Mouse (Mus musculus): ENCODE data around the gene Akt2. TPM values are rescaled to one million over a fixed set of nuclear protein-coding genes. Genes with fewer than 3 reads are reported as not detected.
A peak's percentile ranks its signal among the peaks of the same experiment; 100 is the strongest.

The Akt2 gene
- polyA plus RNA-seq, 1 experiment from 2014 or later = 98.8 TPM

GRCm38 (mm10) chr7:27605499-27606285, 14.3 kb downstream of the Akt2 start:
- no peak overlapping the region for H3K4me3 ChIP-seq (replicated peaks)
- H3K4me2 ChIP-seq = no peak overlapping the region
- 0 out of 2 replicates have a peak overlapping the region, but pooled peaks have one; percentile 31 for H3K9ac ChIP-seq (replicated peaks)
- ATAC-seq (ENCODE audit: insufficient number of reproducible peaks, insufficient read depth, low FRiP score, low TSS enrichment, low read depth) = no peak; the same call in 1 of the 2 replicates
- H3K36me3 ChIP-seq = peaks cover 27% of the 10 kb centered on the region
- 46% methylated on average over 9 of the region's 9 CpGs for WGBS
- H3K27ac ChIP-seq = peak overlapping the region; percentile 77
- peaks cover 48% of the 10 kb centered on the region for H3K4me1 ChIP-seq (replicated peaks)
- H3K27me3 ChIP-seq = no peaks in the 10 kb centered on the region
- no peaks in the 10 kb centered on the region for H3K9me3 ChIP-seq

DNA sequence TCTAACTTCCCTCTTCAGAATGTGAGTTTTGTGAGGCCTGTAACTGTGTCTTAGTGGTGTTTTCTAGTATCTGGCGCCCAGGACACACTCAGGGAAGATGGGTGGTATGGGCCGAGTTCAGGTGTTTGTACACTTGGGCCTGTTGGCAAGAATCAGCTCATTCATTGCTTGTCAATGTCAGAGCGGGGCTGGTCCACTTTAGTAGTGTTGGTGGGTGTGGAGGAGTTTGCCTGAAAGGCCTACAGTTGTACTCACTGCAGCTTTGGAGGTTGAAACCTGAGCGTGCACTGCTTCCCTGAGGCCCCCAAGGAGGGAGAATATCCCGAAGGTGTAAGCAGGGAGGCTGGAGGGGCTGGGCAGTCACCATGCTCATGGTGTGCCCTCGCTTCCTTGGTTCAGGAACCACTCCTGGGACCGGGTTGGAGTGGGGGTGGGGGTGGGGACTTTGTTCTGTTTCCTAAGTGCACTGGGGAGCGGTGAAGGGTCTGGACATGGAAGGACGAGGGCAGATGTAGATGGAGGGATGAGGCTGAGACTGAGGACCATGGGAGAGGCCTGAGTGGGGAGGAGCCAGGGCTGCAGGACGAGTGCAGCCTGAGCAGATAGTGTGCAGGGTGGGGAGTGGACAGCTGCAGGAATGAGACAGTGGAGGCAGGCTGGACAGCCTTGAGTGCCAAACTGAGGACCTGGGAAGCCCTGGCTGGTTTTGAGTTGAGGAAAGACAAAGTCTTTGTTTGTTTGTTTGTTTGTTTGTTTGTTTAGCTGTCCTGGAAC, 15.3 kb downstream of the Akt2 start:
- H3K4me1 ChIP-seq (replicated peaks) = peaks cover 39% of the 10 kb centered on the region
- H3K4me3 ChIP-seq (replicated peaks) = no peak overlapping the region
- H3K9me3 ChIP-seq = no peaks in the 10 kb centered on the region
- H3K36me3 ChIP-seq = peaks cover 34% of the 10 kb centered on the region
- H3K4me2 ChIP-seq = no peak overlapping the region; the same call in 1 of the 2 replicates
- H3K9ac ChIP-seq (replicated peaks) = 0 out of 2 replicates have a peak overlapping the region, but pooled peaks have one; percentile 18
- ATAC-seq (ENCODE audit: insufficient number of reproducible peaks, insufficient read depth, low FRiP score, low TSS enrichment, low read depth) = peak; percentile 52; the same call in 1 of the 2 replicates
- 57% methylated on average over 10 of the region's 10 CpGs for WGBS
- no peaks in the 10 kb centered on the region for H3K27me3 ChIP-seq
- peak overlapping the region; percentile 77 for H3K27ac ChIP-seq

DNA sequence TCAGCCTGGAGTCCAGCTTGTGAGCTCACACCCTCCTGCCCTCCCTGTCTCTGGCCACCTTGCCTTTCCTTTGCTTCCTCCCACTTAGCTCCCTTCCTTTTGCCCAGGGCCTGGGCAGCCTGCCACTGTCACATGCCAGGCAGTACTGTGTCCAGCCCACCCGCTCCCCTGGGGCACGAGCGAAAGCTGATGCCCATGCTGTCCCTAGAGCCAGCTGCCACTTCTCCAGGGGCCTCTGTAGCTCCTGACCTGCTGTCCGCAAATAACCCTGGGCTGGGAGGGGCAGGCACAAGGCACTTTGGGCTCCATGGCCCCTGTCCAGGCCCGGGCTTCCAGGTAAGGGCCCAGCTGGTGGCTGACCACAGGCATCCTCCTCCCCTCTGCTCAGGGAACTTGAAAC, 16.2 kb downstream of the Akt2 start:
- Histone ChIP-seq H3K36me3 (peaks cover 34% of the 10 kb centered on the region), H3K4me1 (replicated peaks) (peaks cover 35% of the 10 kb centered on the region), H3K4me2 (no peak overlapping the region), H3K27ac (peak overlapping the region; percentile 77), H3K9ac (replicated peaks) (no peak overlapping the region; the same call in 1 of the 2 replicates), H3K4me3 (replicated peaks) (no peak overlapping the region), H3K27me3 (no peaks in the 10 kb centered on the region), H3K9me3 (no peaks in the 10 kb centered on the region)
- 69% methylated on average over 5 of the region's 5 CpGs for WGBS
- ATAC-seq (ENCODE audit: insufficient number of reproducible peaks, insufficient read depth, low FRiP score, low TSS enrichment, low read depth) = no peak

GRCm38 (mm10) chr7:27608130-27608529, 16.8 kb downstream of the Akt2 start:
- no peak overlapping the region for H3K4me2 ChIP-seq
- ATAC-seq (ENCODE audit: insufficient number of reproducible peaks, insufficient read depth, low FRiP score, low TSS enrichment, low read depth) = no peak
- H3K9ac ChIP-seq (replicated peaks) = no peak overlapping the region
- peaks cover 35% of the 10 kb centered on the region for H3K4me1 ChIP-seq (replicated peaks)
- H3K4me3 ChIP-seq (replicated peaks) = no peak overlapping the region
- no peaks in the 10 kb centered on the region for H3K9me3 ChIP-seq
- peak overlapping the region; percentile 77; the same call in 1 of the 2 replicates for H3K27ac ChIP-seq
- 90% methylated on average over 3 of the region's 3 CpGs for WGBS
- no peaks in the 10 kb centered on the region for H3K27me3 ChIP-seq
- peaks cover 34% of the 10 kb centered on the region for H3K36me3 ChIP-seq

DNA sequence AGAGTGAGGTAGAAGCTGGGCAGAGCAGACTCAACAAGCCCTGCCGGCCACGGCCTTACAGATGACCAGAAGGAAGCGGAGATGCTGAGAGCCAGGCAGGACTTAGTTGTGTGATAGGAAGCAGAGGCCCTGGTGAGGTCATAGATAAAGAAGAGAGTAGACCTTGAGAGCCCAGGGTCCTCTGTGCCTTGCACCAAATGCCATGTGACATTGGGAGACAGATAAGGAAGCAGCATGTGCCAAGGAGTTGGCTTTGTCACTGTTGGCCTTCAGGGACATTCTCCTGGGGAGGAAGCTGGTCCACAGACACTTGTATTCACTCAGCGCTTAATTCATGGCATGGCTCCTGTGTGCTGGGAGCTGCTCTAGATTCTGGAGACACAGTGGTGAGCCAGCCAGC, 17.9 kb downstream of the Akt2 start:
- Histone ChIP-seq H3K36me3 (peaks cover 34% of the 10 kb centered on the region), H3K9ac (replicated peaks) (no peak overlapping the region), H3K4me1 (replicated peaks) (peaks cover 35% of the 10 kb centered on the region), H3K9me3 (no peaks in the 10 kb centered on the region), H3K4me3 (replicated peaks) (no peak overlapping the region), H3K27me3 (no peaks in the 10 kb centered on the region), H3K4me2 (no peak overlapping the region), H3K27ac (no peak overlapping the region)
- WGBS = 92% methylated on average over 4 of the region's 4 CpGs
- ATAC-seq (ENCODE audit: insufficient number of reproducible peaks, insufficient read depth, low FRiP score, low TSS enrichment, low read depth) = no peak

DNA sequence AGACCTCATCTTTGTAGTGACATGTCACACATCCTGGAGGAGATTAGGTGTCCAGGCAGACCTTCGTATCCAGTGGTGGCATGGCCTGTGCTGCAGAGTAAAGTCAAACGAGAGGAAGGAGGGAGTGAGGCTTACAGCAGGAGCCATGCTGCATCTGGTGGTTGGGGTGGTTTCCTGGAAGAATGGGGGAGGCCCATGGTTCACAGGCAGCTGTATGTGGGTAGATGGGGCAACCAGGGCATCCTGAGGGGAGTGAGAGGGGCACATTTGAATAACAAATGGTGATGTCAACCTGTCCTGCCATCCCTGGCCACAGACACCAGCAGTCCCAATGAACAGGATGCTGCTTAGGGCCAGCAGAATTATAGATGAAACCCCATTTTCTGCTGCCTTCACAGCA, 18.3 kb downstream of the Akt2 start:
- WGBS = 82% methylated on average over 2 of the region's 2 CpGs

GRCm38 (mm10) chr7:27610370-27610769, 19.0 kb downstream of the Akt2 start:
- WGBS = 95% methylated on average over 3 of the region's 3 CpGs
- Histone ChIP-seq H3K9ac (replicated peaks) (no peak overlapping the region), H3K36me3 (peaks cover 34% of the 10 kb centered on the region), H3K9me3 (no peaks in the 10 kb centered on the region), H3K4me1 (replicated peaks) (peaks cover 25% of the 10 kb centered on the region), H3K27ac (no peak overlapping the region), H3K27me3 (no peaks in the 10 kb centered on the region), H3K4me3 (replicated peaks) (no peak overlapping the region), H3K4me2 (no peak overlapping the region)
- ATAC-seq (ENCODE audit: insufficient number of reproducible peaks, insufficient read depth, low FRiP score, low TSS enrichment, low read depth) = no peak

More for the DNA sequence above, 18.3 kb downstream of the Akt2 start:
- Histone ChIP-seq H3K9me3 (no peaks in the 10 kb centered on the region), H3K4me1 (replicated peaks) (peaks cover 31% of the 10 kb centered on the region), H3K27me3 (no peaks in the 10 kb centered on the region), H3K9ac (replicated peaks) (no peak overlapping the region), H3K36me3 (peaks cover 34% of the 10 kb centered on the region), H3K4me2 (no peak overlapping the region), H3K4me3 (replicated peaks) (no peak overlapping the region), H3K27ac (no peak overlapping the region)
- ATAC-seq (ENCODE audit: insufficient number of reproducible peaks, insufficient read depth, low FRiP score, low TSS enrichment, low read depth) = no peak

- Histone ChIP-seq H3K9me3 (no peaks in the 10 kb centered on the region), H3K4me2 (no peak overlapping the region), H3K27me3 (no peaks in the 10 kb centered on the region), H3K27ac (no peak overlapping the region), H3K36me3 (peaks cover 38% of the 10 kb centered on the region), H3K9ac (replicated peaks) (no peak overlapping the region), H3K4me3 (replicated peaks) (no peak overlapping the region), H3K4me1 (replicated peaks) (peaks cover 20% of the 10 kb centered on the region)
- ATAC-seq (ENCODE audit: insufficient number of reproducible peaks, insufficient read depth, low FRiP score, low TSS enrichment, low read depth) = no peak
- WGBS = 98% methylated on average over 5 of the region's 5 CpGs
Measured at GRCm38 (mm10) chr7:27610871-27611270, 19.5 kb downstream of the Akt2 start.

- Histone ChIP-seq H3K27me3 (no peaks in the 10 kb centered on the region), H3K9ac (replicated peaks) (no peak overlapping the region), H3K4me2 (no peak overlapping the region), H3K36me3 (peaks cover 54% of the 10 kb centered on the region), H3K4me1 (replicated peaks) (no peaks in the 10 kb centered on the region; the same call in 1 of the 2 replicates), H3K4me3 (replicated peaks) (no peak overlapping the region), H3K9me3 (no peaks in the 10 kb centered on the region), H3K27ac (no peak overlapping the region)
- 90% methylated on average over 4 of the region's 4 CpGs for WGBS
- no peak for ATAC-seq (ENCODE audit: insufficient number of reproducible peaks, insufficient read depth, low FRiP score, low TSS enrichment, low read depth)
Measured at GRCm38 (mm10) chr7:27612940-27613339, 21.6 kb downstream of the Akt2 start.

- Histone ChIP-seq H3K36me3 (peaks cover 59% of the 10 kb centered on the region), H3K9ac (replicated peaks) (no peak overlapping the region), H3K4me3 (replicated peaks) (no peak overlapping the region), H3K4me1 (replicated peaks) (no peaks in the 10 kb centered on the region), H3K9me3 (no peaks in the 10 kb centered on the region), H3K27ac (no peak overlapping the region), H3K4me2 (no peak overlapping the region), H3K27me3 (no peaks in the 10 kb centered on the region)
- ATAC-seq (ENCODE audit: insufficient number of reproducible peaks, insufficient read depth, low FRiP score, low TSS enrichment, low read depth) = no peak
- WGBS = 93% methylated on average over 8 of the region's 8 CpGs
Measured at GRCm38 (mm10) chr7:27613751-27614499, 22.6 kb downstream of the Akt2 start.

GRCm38 (mm10) chr7:27621028-27621427, 29.7 kb downstream of the Akt2 start:
- Histone ChIP-seq H3K36me3 (peaks cover 97% of the 10 kb centered on the region), H3K27me3 (no peaks in the 10 kb centered on the region)

More at GRCm38 (mm10) chr7:27621028-27621427, 29.7 kb downstream of the Akt2 start:
- Histone ChIP-seq H3K4me3 (replicated peaks) (no peak overlapping the region), H3K9me3 (no peaks in the 10 kb centered on the region), H3K4me1 (replicated peaks) (no peaks in the 10 kb centered on the region), H3K27ac (no peak overlapping the region), H3K9ac (replicated peaks) (no peak overlapping the region), H3K4me2 (no peak overlapping the region)
- no peak for ATAC-seq (ENCODE audit: insufficient number of reproducible peaks, insufficient read depth, low FRiP score, low TSS enrichment, low read depth)
- 66% methylated on average over 6 of the region's 6 CpGs for WGBS
